Mouse (Mus musculus): ENCODE data around the gene Irf2. TPM values are rescaled to one million over a fixed set of nuclear protein-coding genes. Genes with fewer than 3 reads are reported as not detected.
"Not testable (repeated sequence)": the region's sequence is repeated elsewhere in the genome, so short reads cannot be mapped to it uniquely, and the experiment has no call there.

Irf2 gene
- total RNA-seq, 4 experiments from 2014 or later = 50.8 to 60.3 (median 54.0) TPM

DNA sequence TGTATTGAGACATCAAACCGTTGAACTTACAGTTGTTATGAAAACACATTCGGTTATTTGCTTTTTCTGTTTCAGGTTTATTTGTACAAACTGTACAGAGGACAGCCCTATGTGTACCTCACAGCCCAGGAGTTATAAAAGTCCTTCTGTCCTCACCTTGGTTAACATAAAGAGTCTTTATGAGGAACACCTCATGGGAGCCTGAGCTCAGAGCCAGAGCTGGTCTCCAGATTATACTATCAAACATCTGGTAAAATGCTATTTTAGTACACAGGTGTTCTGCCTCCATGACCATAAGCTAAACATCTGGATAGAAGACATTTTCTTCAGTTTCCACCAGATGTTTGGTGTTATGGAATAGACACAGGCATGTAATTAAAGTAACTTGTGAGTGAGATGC is 13.1 kb upstream of the Irf2 start:
- DNase-seq (ENCODE audit: low spot score in 2 of 2) = no peak

DNA sequence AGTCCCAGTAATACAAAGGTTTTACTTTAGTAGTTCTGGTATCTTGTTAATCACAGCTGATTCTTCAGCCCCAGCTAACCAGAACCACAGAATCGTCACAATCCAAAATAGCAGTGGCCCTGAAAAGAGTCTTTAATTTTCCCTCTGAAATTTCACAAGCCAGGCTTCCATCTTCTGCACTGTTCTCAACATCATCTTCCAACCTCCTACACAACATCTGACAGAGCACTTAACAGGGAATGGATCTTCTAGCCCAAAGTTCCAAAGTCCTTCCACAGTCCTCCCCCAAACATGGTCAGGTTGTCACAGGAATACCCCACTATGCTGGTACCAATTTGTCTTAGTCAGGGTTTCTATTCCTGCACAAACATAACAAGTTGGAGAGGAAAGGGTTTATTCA is 9.9 kb upstream of the Irf2 start:
- not testable (repeated sequence) for DNase-seq (ENCODE audit: low spot score in 2 of 2)

- no peak for DNase-seq (ENCODE audit: low spot score in 2 of 2)
These were observed 7.1 kb upstream of the Irf2 start for GRCm38 (mm10) chr8:46732381-46732915.

- no peak for DNase-seq (ENCODE audit: low spot score in 2 of 2)
These were observed 5.9 kb upstream of the Irf2 start for GRCm38 (mm10) chr8:46733603-46734002.

- peak in 1 of 2 experiments; percentile 24 for DNase-seq (ENCODE audit: low spot score in 2 of 2)
These were observed 4.0 kb upstream of the Irf2 start for GRCm38 (mm10) chr8:46735505-46735904.

GRCm38 (mm10) chr8:46736260-46736659 is 3.3 kb upstream of the Irf2 start:
- no peak for DNase-seq (ENCODE audit: low spot score in 2 of 2)

- DNase-seq (ENCODE audit: low spot score in 2 of 2) = no peak
These were observed 2.1 kb upstream of the Irf2 start for GRCm38 (mm10) chr8:46737421-46737820.

GRCm38 (mm10) chr8:46737907-46738306 is 1.6 kb upstream of the Irf2 start:
- DNase-seq (ENCODE audit: low spot score in 2 of 2) = no peak

- no peak for DNase-seq (ENCODE audit: low spot score in 2 of 2)
These were observed 931 bp upstream of the Irf2 start for GRCm38 (mm10) chr8:46738601-46739000.

DNA sequence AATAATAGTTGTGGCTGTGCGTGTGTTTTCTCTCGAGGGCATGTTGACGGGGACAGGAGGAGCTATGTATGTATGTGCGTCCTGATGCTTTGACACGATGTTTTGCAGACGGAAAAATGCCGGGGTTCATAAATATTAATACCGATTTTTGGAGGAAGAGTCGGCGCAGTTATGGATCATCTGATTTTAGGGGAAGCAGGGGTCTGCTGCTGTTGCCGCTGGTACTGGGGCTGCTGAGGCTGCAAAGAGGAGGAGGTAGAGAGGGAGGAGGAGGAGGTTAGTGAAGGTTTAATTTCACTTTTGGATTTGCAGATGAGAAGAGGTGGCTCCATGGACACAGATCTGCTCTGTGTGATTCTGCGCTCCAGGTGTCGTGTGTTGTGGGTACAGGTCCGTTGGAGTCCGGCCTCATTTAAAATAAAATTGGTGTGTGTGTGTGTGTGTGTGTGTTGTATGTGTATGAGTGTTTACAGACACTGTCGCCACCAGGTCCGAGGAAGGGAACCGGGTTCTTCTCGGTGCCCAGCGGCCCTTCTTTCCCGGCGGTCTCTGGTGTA is 502 bp downstream of the Irf2 start:
- peak; percentile 30 to 48 for DNase-seq (ENCODE audit: low spot score in 2 of 2)

DNA sequence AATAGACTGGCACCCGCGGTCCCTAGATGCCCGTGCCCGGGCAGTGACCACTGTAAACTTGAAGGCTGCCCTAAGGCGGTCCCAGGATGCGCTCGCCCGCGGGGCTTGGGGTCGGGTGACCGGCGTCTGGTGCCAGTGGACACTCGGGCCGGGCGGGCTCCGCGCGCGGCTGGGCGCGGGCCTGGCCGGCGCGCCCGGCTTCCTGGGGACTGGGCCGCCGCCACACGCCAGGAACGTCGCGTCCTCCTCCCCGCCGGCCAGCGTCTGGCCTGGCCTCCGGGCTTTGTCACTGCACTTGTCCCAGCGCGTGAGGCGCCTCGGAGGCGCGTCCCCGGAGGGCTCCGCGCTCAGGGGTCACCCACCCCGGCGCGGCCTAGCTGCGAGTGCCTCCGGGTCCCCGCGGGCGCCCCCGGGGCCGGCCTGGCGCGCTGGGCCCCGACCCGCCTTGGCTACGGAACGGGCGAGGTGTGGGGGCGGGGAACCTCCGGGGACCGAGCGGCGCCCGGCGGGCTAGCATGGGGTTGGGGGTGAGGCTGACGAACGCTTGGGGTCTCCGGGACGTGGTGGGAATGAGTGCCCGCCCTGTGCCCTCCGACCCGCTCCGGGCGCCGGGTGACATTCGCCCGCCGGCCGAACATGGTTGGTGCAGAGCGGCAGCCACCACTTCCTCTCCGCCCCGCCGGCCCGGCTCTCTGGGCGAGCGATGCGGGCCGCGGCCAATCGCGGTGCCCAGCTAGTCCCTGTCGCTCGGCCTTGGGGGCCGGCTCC is 1.2 kb downstream of the Irf2 start:
- peak; percentile 21 to 51 for DNase-seq (ENCODE audit: low spot score in 2 of 2)

DNA sequence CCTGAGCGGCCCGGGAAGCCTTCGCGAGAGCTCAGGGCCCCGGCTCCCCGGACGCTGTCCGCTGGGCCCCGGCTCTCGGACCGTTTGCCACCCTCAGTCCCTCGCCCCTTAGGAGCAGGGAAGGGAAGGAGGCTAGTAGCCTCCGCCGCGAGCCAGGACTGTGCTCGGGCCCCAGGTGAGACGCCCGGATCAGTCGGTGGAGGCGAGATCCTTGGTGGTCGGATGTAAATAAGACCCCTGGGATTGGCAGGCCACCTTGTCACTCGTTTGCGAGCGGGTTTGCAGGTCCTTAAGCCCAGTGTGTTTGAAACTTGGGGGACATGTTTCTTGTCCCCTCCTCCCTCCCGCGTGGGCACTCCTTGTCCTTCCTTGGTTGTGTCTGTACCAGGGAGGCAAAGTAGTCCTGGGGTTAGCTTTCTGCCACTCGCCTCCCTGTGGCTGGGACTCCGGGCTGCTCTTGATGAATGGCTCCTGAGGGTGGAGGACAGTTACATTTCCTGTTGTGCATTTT is 1.8 kb downstream of the Irf2 start:
- peak; percentile 27 to 32 for DNase-seq (ENCODE audit: low spot score in 2 of 2)

DNA sequence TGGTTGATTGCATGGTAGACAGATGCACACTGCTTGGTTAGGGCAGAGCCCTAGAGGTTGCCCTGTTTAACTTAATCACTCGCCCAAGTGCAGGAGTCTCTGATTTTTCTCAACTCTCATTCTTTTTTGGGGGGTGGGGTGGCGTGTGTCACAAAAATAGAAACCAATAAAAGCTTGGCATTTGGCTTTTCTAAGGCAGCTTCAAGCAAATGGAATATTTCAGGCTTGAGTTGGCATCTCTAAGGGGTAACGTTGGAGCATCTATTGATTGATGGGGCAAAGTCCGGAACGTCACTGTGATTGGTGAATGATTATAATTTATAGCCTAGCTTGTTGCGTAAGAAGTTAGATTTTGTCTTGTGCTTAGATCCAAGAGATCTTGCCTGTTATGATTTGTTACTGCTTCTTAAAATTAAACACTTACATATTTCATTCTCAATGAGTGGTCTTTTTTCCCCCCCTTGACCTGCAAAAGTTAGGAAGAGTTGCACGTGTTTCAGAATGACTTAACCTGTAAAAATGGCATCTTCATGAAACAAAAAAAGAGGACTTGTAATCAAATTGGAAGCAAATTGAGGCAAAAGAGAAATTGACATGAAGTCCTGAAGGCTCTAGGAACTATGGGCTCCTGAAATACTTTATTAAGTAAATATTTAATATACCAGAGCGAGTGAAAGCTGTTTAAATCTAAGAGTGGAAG is 2.6 kb downstream of the Irf2 start:
- DNase-seq (ENCODE audit: low spot score in 2 of 2) = no peak

DNA sequence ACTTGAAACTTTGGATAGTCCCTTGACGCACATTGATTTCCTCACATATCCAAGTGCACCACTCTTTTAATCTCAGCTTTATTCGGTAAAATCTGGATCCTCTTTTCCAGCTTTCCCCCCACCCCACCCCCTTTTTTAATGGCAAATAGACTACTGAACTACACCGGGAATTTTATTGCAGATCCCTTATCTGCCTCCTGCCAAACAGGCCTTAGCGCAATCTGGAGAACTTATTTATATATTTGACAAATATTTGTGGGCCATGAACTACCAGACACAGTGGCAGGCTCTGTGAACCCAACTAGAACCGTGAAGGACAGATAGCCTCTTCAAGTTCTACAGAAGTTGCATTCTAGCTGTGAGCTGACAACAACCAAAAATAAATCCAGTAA is 3.2 kb downstream of the Irf2 start:
- no peak for DNase-seq (ENCODE audit: low spot score in 2 of 2)

- no peak for DNase-seq (ENCODE audit: low spot score in 2 of 2)
These were observed 5.9 kb downstream of the Irf2 start for GRCm38 (mm10) chr8:46745464-46745863.

DNA sequence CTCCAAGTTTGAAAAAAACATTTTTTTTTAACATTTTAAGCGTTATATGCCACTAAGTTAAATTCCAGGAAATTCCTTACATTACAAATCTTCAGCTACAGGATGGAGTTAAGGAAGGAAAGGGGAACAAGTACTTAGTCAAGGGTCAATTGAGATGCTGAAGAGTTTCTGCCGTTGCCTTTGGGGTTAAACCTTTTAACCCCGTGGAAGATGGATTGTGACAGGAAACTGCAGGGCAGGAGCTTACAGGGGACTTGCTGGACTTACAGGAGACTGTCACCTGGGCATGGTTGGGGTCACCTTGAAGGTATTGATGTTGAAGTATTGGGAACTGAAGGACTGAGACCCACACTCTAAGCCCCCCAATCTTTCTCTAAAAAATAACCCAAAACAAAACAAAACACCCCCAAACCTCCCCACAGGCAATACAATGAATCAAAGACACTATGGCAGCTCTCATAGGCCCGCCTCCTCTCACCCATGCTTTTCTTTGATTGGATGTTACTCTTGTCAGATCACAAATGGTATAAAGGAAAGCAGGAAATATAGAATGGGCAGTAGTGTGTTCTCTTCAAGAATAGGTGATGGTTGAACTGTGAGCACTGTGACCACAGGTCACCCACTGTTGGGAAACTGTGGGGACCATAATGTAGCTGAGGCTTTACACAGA is 7.9 kb downstream of the Irf2 start:
- DNase-seq (ENCODE audit: low spot score in 2 of 2) = no peak

GRCm38 (mm10) chr8:46750000-46750399 is 10.5 kb downstream of the Irf2 start:
- DNase-seq (ENCODE audit: low spot score in 2 of 2) = no peak

- no peak for DNase-seq (ENCODE audit: low spot score in 2 of 2)
These were observed 11.0 kb downstream of the Irf2 start for GRCm38 (mm10) chr8:46750566-46750965.

DNA sequence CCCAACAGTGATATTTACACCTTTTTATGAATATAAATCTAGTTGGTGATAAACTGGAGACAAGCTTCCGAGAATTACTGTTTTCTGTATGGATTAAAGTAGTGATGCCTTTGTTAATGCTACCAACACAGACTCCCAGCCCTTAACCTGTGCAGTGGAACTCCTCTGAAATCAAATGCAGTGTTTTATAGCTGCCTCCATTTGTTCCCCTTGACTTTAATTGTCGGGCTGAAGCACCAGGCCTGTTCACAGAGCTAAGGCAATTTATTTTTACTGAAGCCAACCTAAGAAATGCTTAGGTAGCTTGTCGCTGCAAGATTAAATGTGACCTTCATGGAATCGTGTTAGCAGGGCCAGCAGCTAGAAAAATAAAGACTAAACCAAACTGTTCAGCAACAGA is 11.6 kb downstream of the Irf2 start:
- DNase-seq (ENCODE audit: low spot score in 2 of 2) = no peak

GRCm38 (mm10) chr8:46752986-46753385 is 13.5 kb downstream of the Irf2 start:
- DNase-seq (ENCODE audit: low spot score in 2 of 2) = no peak

- DNase-seq (ENCODE audit: low spot score in 2 of 2) = no peak
These were observed 14.8 kb downstream of the Irf2 start for GRCm38 (mm10) chr8:46754355-46754754.

Measured in layer of hippocampus, adult 8-10 months (tissue).